Mouse (Mus musculus): ENCODE measurements around the gene Cntln. TPM values are rescaled to one million over a fixed set of nuclear protein-coding genes. Genes with fewer than 3 reads are reported as not detected.

The Cntln gene
- polyA plus RNA-seq, 1 experiment: 1.7 TPM

- Histone ChIP-seq H3K36me3 (ENCODE audit: control insufficient read depth, insufficient read depth, low read length) (no peaks in the 10 kb centered on the region), H3K27ac (ENCODE audit: control insufficient read depth, insufficient read depth, low read length) (no peak overlapping the region), H3K4me1 (replicated peaks; ENCODE audit: control insufficient read depth, insufficient read depth, low read length) (no peaks in the 10 kb centered on the region), H3K4me3 (ENCODE audit: control insufficient read depth, insufficient read depth, low read length) (no peak overlapping the region), H3K27me3 (ENCODE audit: control insufficient read depth, insufficient read depth, low read length) (no peaks in the 10 kb centered on the region)
- TF ChIP-seq CTCF (IDR thresholded peaks at IDR 0.05; ENCODE audit: borderline replicate concordance, control insufficient read depth, extremely low read depth, insufficient read depth, low read length, poor library complexity) (peak; percentile 71; the same call in 1 of the 2 replicates), POLR2A (IDR thresholded peaks at IDR 0.05; ENCODE audit: control insufficient read depth, extremely low read depth, insufficient read depth, low read length, poor library complexity) (no peak)
- 23% methylated on average over 7 of the region's 7 CpGs for WGBS
- peak; percentile 49 for DNase-seq
Observed at GRCm38 (mm10) chr4:85096682-85097081, 212.6 kb downstream of the Cntln start.

GRCm38 (mm10) chr4:85102168-85102567, 218.1 kb downstream of the Cntln start:
- DNase-seq: no peak
- no peaks in the 10 kb centered on the region for H3K4me1 ChIP-seq (replicated peaks; ENCODE audit: control insufficient read depth, insufficient read depth, low read length)
- no peak overlapping the region for H3K4me3 ChIP-seq (ENCODE audit: control insufficient read depth, insufficient read depth, low read length)
- H3K27ac ChIP-seq (ENCODE audit: control insufficient read depth, insufficient read depth, low read length): no peak overlapping the region
- H3K36me3 ChIP-seq (ENCODE audit: control insufficient read depth, insufficient read depth, low read length): no peaks in the 10 kb centered on the region
- WGBS: 96% methylated on average over 4 of the region's 4 CpGs
- TF ChIP-seq CTCF (IDR thresholded peaks at IDR 0.05; ENCODE audit: borderline replicate concordance, control insufficient read depth, extremely low read depth, insufficient read depth, low read length, poor library complexity): no peak
- no peak for TF ChIP-seq POLR2A (IDR thresholded peaks at IDR 0.05; ENCODE audit: control insufficient read depth, extremely low read depth, insufficient read depth, low read length, poor library complexity)
- no peaks in the 10 kb centered on the region for H3K27me3 ChIP-seq (ENCODE audit: control insufficient read depth, insufficient read depth, low read length)

GRCm38 (mm10) chr4:85106416-85106815, 222.3 kb downstream of the Cntln start:
- no peaks in the 10 kb centered on the region for H3K4me1 ChIP-seq (replicated peaks; ENCODE audit: control insufficient read depth, insufficient read depth, low read length)
- no peak overlapping the region for H3K4me3 ChIP-seq (ENCODE audit: control insufficient read depth, insufficient read depth, low read length)
- H3K36me3 ChIP-seq (ENCODE audit: control insufficient read depth, insufficient read depth, low read length): no peaks in the 10 kb centered on the region
- WGBS: 72% methylated on average over 1 of the region's 1 CpGs
- H3K27me3 ChIP-seq (ENCODE audit: control insufficient read depth, insufficient read depth, low read length): no peaks in the 10 kb centered on the region
- no peak for DNase-seq
- no peak for TF ChIP-seq CTCF (IDR thresholded peaks at IDR 0.05; ENCODE audit: borderline replicate concordance, control insufficient read depth, extremely low read depth, insufficient read depth, low read length, poor library complexity)
- no peak for TF ChIP-seq POLR2A (IDR thresholded peaks at IDR 0.05; ENCODE audit: control insufficient read depth, extremely low read depth, insufficient read depth, low read length, poor library complexity)
- H3K27ac ChIP-seq (ENCODE audit: control insufficient read depth, insufficient read depth, low read length): no peak overlapping the region

GRCm38 (mm10) chr4:85106961-85107360, 222.9 kb downstream of the Cntln start:
- TF ChIP-seq CTCF (IDR thresholded peaks at IDR 0.05; ENCODE audit: borderline replicate concordance, control insufficient read depth, extremely low read depth, insufficient read depth, low read length, poor library complexity) (no peak), POLR2A (IDR thresholded peaks at IDR 0.05; ENCODE audit: control insufficient read depth, extremely low read depth, insufficient read depth, low read length, poor library complexity) (no peak)
- no peaks in the 10 kb centered on the region for H3K4me1 ChIP-seq (replicated peaks; ENCODE audit: control insufficient read depth, insufficient read depth, low read length)
- H3K27ac ChIP-seq (ENCODE audit: control insufficient read depth, insufficient read depth, low read length): no peak overlapping the region
- H3K4me3 ChIP-seq (ENCODE audit: control insufficient read depth, insufficient read depth, low read length): no peak overlapping the region
- no peaks in the 10 kb centered on the region for H3K36me3 ChIP-seq (ENCODE audit: control insufficient read depth, insufficient read depth, low read length)
- 60% methylated on average over 2 of the region's 2 CpGs for WGBS
- H3K27me3 ChIP-seq (ENCODE audit: control insufficient read depth, insufficient read depth, low read length): no peaks in the 10 kb centered on the region
- no peak for DNase-seq

- 97% methylated on average over 3 of the region's 3 CpGs for WGBS
- no peaks in the 10 kb centered on the region for H3K4me1 ChIP-seq (replicated peaks; ENCODE audit: control insufficient read depth, insufficient read depth, low read length)
- TF ChIP-seq POLR2A (IDR thresholded peaks at IDR 0.05; ENCODE audit: control insufficient read depth, extremely low read depth, insufficient read depth, low read length, poor library complexity) (no peak), CTCF (IDR thresholded peaks at IDR 0.05; ENCODE audit: borderline replicate concordance, control insufficient read depth, extremely low read depth, insufficient read depth, low read length, poor library complexity) (no peak)
Observed at GRCm38 (mm10) chr4:85120271-85120670, 236.2 kb downstream of the Cntln start.

GRCm38 (mm10) chr4:85149726-85150125, 265.6 kb downstream of the Cntln start:
- no peak overlapping the region for H3K27ac ChIP-seq (ENCODE audit: control insufficient read depth, insufficient read depth, low read length)
- WGBS: 86% methylated on average over 5 of the region's 5 CpGs

More at GRCm38 (mm10) chr4:85120271-85120670, 236.2 kb downstream of the Cntln start:
- Histone ChIP-seq H3K27ac (ENCODE audit: control insufficient read depth, insufficient read depth, low read length) (no peak overlapping the region), H3K27me3 (ENCODE audit: control insufficient read depth, insufficient read depth, low read length) (no peaks in the 10 kb centered on the region), H3K4me3 (ENCODE audit: control insufficient read depth, insufficient read depth, low read length) (no peak overlapping the region), H3K36me3 (ENCODE audit: control insufficient read depth, insufficient read depth, low read length) (no peaks in the 10 kb centered on the region)
- no peak for DNase-seq

GRCm38 (mm10) chr4:85151881-85152280, 267.8 kb downstream of the Cntln start:
- no peak for DNase-seq
- Histone ChIP-seq H3K4me3 (ENCODE audit: control insufficient read depth, insufficient read depth, low read length) (no peak overlapping the region), H3K27ac (ENCODE audit: control insufficient read depth, insufficient read depth, low read length) (no peak overlapping the region), H3K4me1 (replicated peaks; ENCODE audit: control insufficient read depth, insufficient read depth, low read length) (no peaks in the 10 kb centered on the region), H3K27me3 (ENCODE audit: control insufficient read depth, insufficient read depth, low read length) (no peaks in the 10 kb centered on the region), H3K36me3 (ENCODE audit: control insufficient read depth, insufficient read depth, low read length) (no peaks in the 10 kb centered on the region)
- WGBS: 93% methylated on average over 7 of the region's 7 CpGs
- TF ChIP-seq POLR2A (IDR thresholded peaks at IDR 0.05; ENCODE audit: control insufficient read depth, extremely low read depth, insufficient read depth, low read length, poor library complexity) (no peak), CTCF (IDR thresholded peaks at IDR 0.05; ENCODE audit: borderline replicate concordance, control insufficient read depth, extremely low read depth, insufficient read depth, low read length, poor library complexity) (no peak)

More at GRCm38 (mm10) chr4:85149726-85150125, 265.6 kb downstream of the Cntln start:
- Histone ChIP-seq H3K4me3 (ENCODE audit: control insufficient read depth, insufficient read depth, low read length) (no peak overlapping the region), H3K36me3 (ENCODE audit: control insufficient read depth, insufficient read depth, low read length) (no peaks in the 10 kb centered on the region), H3K4me1 (replicated peaks; ENCODE audit: control insufficient read depth, insufficient read depth, low read length) (no peaks in the 10 kb centered on the region), H3K27me3 (ENCODE audit: control insufficient read depth, insufficient read depth, low read length) (no peaks in the 10 kb centered on the region)
- TF ChIP-seq CTCF (IDR thresholded peaks at IDR 0.05; ENCODE audit: borderline replicate concordance, control insufficient read depth, extremely low read depth, insufficient read depth, low read length, poor library complexity): no peak
- TF ChIP-seq POLR2A (IDR thresholded peaks at IDR 0.05; ENCODE audit: control insufficient read depth, extremely low read depth, insufficient read depth, low read length, poor library complexity): no peak
- no peak for DNase-seq

Measured in thymus, adult 2 months (tissue).